In genomic region chr17:83962126-83962525, GRCm38 (mm10) we compare ENCODE assay signal across 11 mouse cellular contexts.
DNase-seq lines count a peak whose midpoint lies in the region; ATAC-seq and TF ChIP-seq lines count a peak whose summit lies in the region.
"Had no signal": no experiment of that assay in that cellular context is flagged by ENCODE, and none has a peak within 500 bp of the region (broad histone marks: within the 10 kb centered on the region; RNA-seq: fewer than 3 reads in every experiment).

No protein-coding gene starts in this region.

- DNase-seq in hindbrain, embryonic 10.5 days (ENCODE audit: low spot score) = no peak
- no peak for DNase-seq in hindbrain, postnatal 0 days (ENCODE audit: low spot score)
- DNase-seq in CD4-positive helper T cell, adult 2 months (ENCODE audit: low read depth, low spot score) = peak; percentile 53
- DNase-seq in spleen, adult 18-20 months = no peak
- DNase-seq in gastrocnemius, postnatal 25 days = no peak
- DNase-seq in forebrain, embryonic 11.5 days (ENCODE audit: low spot score) = no peak
- DNase-seq: gastrocnemius, postnatal 14 days had no signal

- no peaks in the 10 kb centered on the region for H3K36me3 ChIP-seq in hindbrain, embryonic 10.5 days
- H3K36me3 ChIP-seq in hindbrain, postnatal 0 days (ENCODE audit: insufficient read depth, low read length) = no peaks in the 10 kb centered on the region
- no peaks in the 10 kb centered on the region for H3K36me3 ChIP-seq in embryonic facial prominence, embryonic 15.5 days
- H3K36me3 ChIP-seq in liver, embryonic 16.5 days (ENCODE audit: control insufficient read depth, insufficient read depth) = no peaks in the 10 kb centered on the region
- no peaks in the 10 kb centered on the region for H3K36me3 ChIP-seq in forebrain, embryonic 11.5 days (ENCODE audit: control insufficient read depth, insufficient read depth, low read length)
- H3K36me3 ChIP-seq: midbrain, embryonic 12.5 days had no signal

- no peak overlapping the region for H3K4me2 ChIP-seq in hindbrain, postnatal 0 days (ENCODE audit: low read depth, low read length)
- no peak overlapping the region for H3K4me2 ChIP-seq in embryonic facial prominence, embryonic 15.5 days (replicated peaks)
- no peak overlapping the region for H3K4me2 ChIP-seq in liver, embryonic 16.5 days (ENCODE audit: low read depth, low read length)
- H3K4me2 ChIP-seq in forebrain, embryonic 11.5 days (ENCODE audit: low read depth, low read length, severe bottlenecking) = no peak overlapping the region
- H3K4me2 ChIP-seq: midbrain, embryonic 12.5 days had no signal

- H3K27ac ChIP-seq in hindbrain, embryonic 10.5 days = peak overlapping the region; percentile 45; the same call in 1 of the 2 replicates
- no peak overlapping the region for H3K27ac ChIP-seq in hindbrain, postnatal 0 days
- peak overlapping the region; percentile 61; the same call in 1 of the 2 replicates for H3K27ac ChIP-seq in embryonic facial prominence, embryonic 15.5 days (replicated peaks)
- peak overlapping the region; percentile 45; the same call in 1 of the 2 replicates for H3K27ac ChIP-seq in liver, embryonic 16.5 days (ENCODE audit: low read length)
- H3K27ac ChIP-seq in forebrain, embryonic 11.5 days (ENCODE audit: low read depth, low read length) = no peak overlapping the region
- H3K27ac ChIP-seq: midbrain, embryonic 12.5 days had no signal

- ATAC-seq in hindbrain, postnatal 0 days = no peak
- ATAC-seq in embryonic facial prominence, embryonic 15.5 days (ENCODE audit: insufficient number of reproducible peaks, low FRiP score, low TSS enrichment, low read depth) = no peak
- ATAC-seq in liver, embryonic 16.5 days (ENCODE audit: low read depth) = peak; percentile 54
- ATAC-seq in forebrain, embryonic 11.5 days (replicated peaks; ENCODE audit: low FRiP score) = no peak
- ATAC-seq: CD4-positive, CD25-positive, alpha-beta regulatory T cell, adult 4 months had no signal

- WGBS in hindbrain, embryonic 10.5 days = 90% methylated on average over 6 of the region's 6 CpGs
- 94% methylated on average over 6 of the region's 6 CpGs for WGBS in hindbrain, postnatal 0 days
- 79% methylated on average over 6 of the region's 6 CpGs for WGBS in embryonic facial prominence, embryonic 15.5 days
- WGBS in liver, embryonic 16.5 days (ENCODE audit: insufficient replicate concordance) = 20% methylated on average over 6 of the region's 6 CpGs
- 89% methylated on average over 6 of the region's 6 CpGs for WGBS in forebrain, embryonic 11.5 days

- H3K9ac ChIP-seq in hindbrain, postnatal 0 days (replicated peaks; ENCODE audit: low read length) = no peak overlapping the region
- no peak overlapping the region for H3K9ac ChIP-seq in embryonic facial prominence, embryonic 15.5 days
- H3K9ac ChIP-seq in liver, embryonic 16.5 days (ENCODE audit: low read depth, low read length) = no peak overlapping the region
- no peak overlapping the region; the same call in 1 of the 2 replicates for H3K9ac ChIP-seq in forebrain, embryonic 11.5 days (ENCODE audit: low read length)
- H3K9ac ChIP-seq: midbrain, embryonic 12.5 days had no signal

- H3K9me3 ChIP-seq in hindbrain, embryonic 10.5 days = 0 out of 2 replicates have a peak, but pooled peaks cover 5% of the 10 kb centered on the region
- no peaks in the 10 kb centered on the region for H3K9me3 ChIP-seq in hindbrain, postnatal 0 days (ENCODE audit: low read length)
- no peaks in the 10 kb centered on the region for H3K9me3 ChIP-seq in embryonic facial prominence, embryonic 15.5 days (replicated peaks)
- no peaks in the 10 kb centered on the region for H3K9me3 ChIP-seq in liver, embryonic 16.5 days (replicated peaks; ENCODE audit: control insufficient read depth, low read length)
- H3K9me3 ChIP-seq in forebrain, embryonic 11.5 days (ENCODE audit: control insufficient read depth, low read length) = no peaks in the 10 kb centered on the region
- H3K9me3 ChIP-seq: midbrain, embryonic 12.5 days had no signal

- TF ChIP-seq CTCF in hindbrain, postnatal 0 days (IDR thresholded peaks at IDR 0.05; ENCODE audit: low read depth) = no peak

- H3K4me1 ChIP-seq in hindbrain, embryonic 10.5 days (replicated peaks) = peaks cover 73% of the 10 kb centered on the region
- H3K4me1 ChIP-seq in hindbrain, postnatal 0 days (ENCODE audit: insufficient read depth, low read length) = peaks cover 15% of the 10 kb centered on the region; the same call in 1 of the 2 replicates
- H3K4me1 ChIP-seq in embryonic facial prominence, embryonic 15.5 days = peaks cover 60% of the 10 kb centered on the region
- H3K4me1 ChIP-seq in liver, embryonic 16.5 days (ENCODE audit: control insufficient read depth, low read depth, low read length) = peaks cover 46% of the 10 kb centered on the region
- peaks cover 7% of the 10 kb centered on the region; the same call in 1 of the 2 replicates for H3K4me1 ChIP-seq in forebrain, embryonic 11.5 days (replicated peaks; ENCODE audit: control insufficient read depth, insufficient read depth, low read length)

- H3K4me3 ChIP-seq in hindbrain, embryonic 10.5 days = no peak overlapping the region
- H3K4me3 ChIP-seq in hindbrain, postnatal 0 days (ENCODE audit: low read length) = no peak overlapping the region
- no peak overlapping the region for H3K4me3 ChIP-seq in embryonic facial prominence, embryonic 15.5 days (replicated peaks)
- H3K4me3 ChIP-seq in liver, embryonic 16.5 days (ENCODE audit: low read depth, low read length) = no peak overlapping the region
- no peak overlapping the region for H3K4me3 ChIP-seq in forebrain, embryonic 11.5 days (ENCODE audit: low read depth, low read length)
- H3K4me3 ChIP-seq: midbrain, embryonic 12.5 days had no signal

- H3K27me3 ChIP-seq in hindbrain, embryonic 10.5 days (ENCODE audit: insufficient read depth, poor library complexity, severe bottlenecking) = 0 out of 2 replicates have a peak, but pooled peaks cover 17% of the 10 kb centered on the region
- H3K27me3 ChIP-seq in hindbrain, postnatal 0 days (ENCODE audit: insufficient read depth, low read length) = no peaks in the 10 kb centered on the region
- no peaks in the 10 kb centered on the region for H3K27me3 ChIP-seq in embryonic facial prominence, embryonic 15.5 days
- no peaks in the 10 kb centered on the region for H3K27me3 ChIP-seq in liver, embryonic 16.5 days (ENCODE audit: control insufficient read depth, insufficient read depth, low read depth, low read length)
- no peaks in the 10 kb centered on the region for H3K27me3 ChIP-seq in forebrain, embryonic 11.5 days (ENCODE audit: control insufficient read depth, insufficient read depth, low read length)

Comparison
In these comparisons a context has a peak if more than half of its experiments do, and no peak if none do; other contexts are left out.
1. H3K27ac ChIP-seq: peak in hindbrain, embryonic 10.5 days (single experiment), embryonic facial prominence, embryonic 15.5 days (single experiment) and liver, embryonic 16.5 days (single experiment); none in hindbrain, postnatal 0 days (single experiment) and forebrain, embryonic 11.5 days (single experiment).